Mouse (Mus musculus): ENCODE results near the gene Son.

DNA sequence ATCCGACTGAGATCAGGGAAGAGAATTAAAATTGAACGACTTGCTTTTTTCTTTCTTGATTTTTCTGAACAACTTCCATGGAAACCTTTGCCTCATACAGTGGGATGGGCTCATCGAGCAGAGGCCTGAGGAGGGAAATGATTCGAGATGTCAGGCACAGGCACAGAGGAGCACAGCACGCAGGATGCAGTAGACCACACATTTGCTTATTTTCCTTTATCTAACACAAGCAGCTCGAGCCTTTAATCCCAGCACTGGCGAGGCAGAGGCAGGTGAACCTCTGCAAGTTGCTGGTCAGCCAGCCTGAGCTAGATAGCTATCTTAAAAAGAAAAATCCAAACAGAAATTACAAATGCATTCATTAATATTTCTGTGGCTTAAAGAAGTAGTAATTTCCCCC lies 42.5 kb downstream of the Son start:
- TF ChIP-seq CTCF (IDR thresholded peaks at IDR 0.05; ENCODE audit: insufficient read depth, low read depth, low read length): no peak
- TF ChIP-seq POLR2A (IDR thresholded peaks at IDR 0.05; ENCODE audit: insufficient read depth, low read depth, low read length): no peak

Data from olfactory bulb, adult 2 months (tissue).